Mouse (Mus musculus) MN1 (cell line): ENCODE data around the gene Snx9.
A peak's percentile ranks its signal among the peaks of the same experiment; 100 is the strongest.

Experiments used
- DNase-seq: peaks from one replicate; pipeline ENCODE4 v3.0.0-alpha.2; 2016; ENCODE audit warnings: low spot score

Snx9 gene

GRCm38 (mm10) chr17:5841128-5841942 lies at the start of gene Snx9:
Gene Snx9, plus strand, starts transcription at chr17:5841329.
- DNase-seq: peak; percentile 76

GRCm38 (mm10) chr17:5792164-5792791 lies 48.9 kb upstream of the Snx9 start:
- DNase-seq: no peak

GRCm38 (mm10) chr17:5793593-5793992 lies 47.5 kb upstream of the Snx9 start:
- no peak for DNase-seq

GRCm38 (mm10) chr17:5794276-5794675 lies 46.9 kb upstream of the Snx9 start:
- no peak for DNase-seq

GRCm38 (mm10) chr17:5795369-5795768 lies 45.8 kb upstream of the Snx9 start:
- no peak for DNase-seq

- peak; percentile 89 for DNase-seq
These were observed 45.3 kb upstream of the Snx9 start for GRCm38 (mm10) chr17:5795878-5796277.

GRCm38 (mm10) chr17:5797124-5797760 lies 43.9 kb upstream of the Snx9 start:
- DNase-seq: peak; percentile 68

- DNase-seq: peak; percentile 79
These were observed 42.8 kb upstream of the Snx9 start for GRCm38 (mm10) chr17:5798221-5798801.

- no peak for DNase-seq
These were observed 42.2 kb upstream of the Snx9 start for GRCm38 (mm10) chr17:5798900-5799299.

GRCm38 (mm10) chr17:5799396-5800021 lies 41.6 kb upstream of the Snx9 start:
- peak; percentile 30 for DNase-seq

- peak; percentile 33 for DNase-seq
These were observed 40.9 kb upstream of the Snx9 start for GRCm38 (mm10) chr17:5800254-5800653.

- peak; percentile 11 for DNase-seq
These were observed 40.1 kb upstream of the Snx9 start for GRCm38 (mm10) chr17:5800824-5801560.

GRCm38 (mm10) chr17:5801761-5802655 lies 39.1 kb upstream of the Snx9 start:
- no peak for DNase-seq

- DNase-seq: no peak
These were observed 38.5 kb upstream of the Snx9 start for GRCm38 (mm10) chr17:5802656-5802955.

GRCm38 (mm10) chr17:5803229-5804012 lies 37.7 kb upstream of the Snx9 start:
- no peak for DNase-seq

GRCm38 (mm10) chr17:5804370-5805150 lies 36.6 kb upstream of the Snx9 start:
- DNase-seq: no peak

- no peak for DNase-seq
These were observed 35.8 kb upstream of the Snx9 start for GRCm38 (mm10) chr17:5805151-5805834.

- peak; percentile 45 for DNase-seq
These were observed 35.2 kb upstream of the Snx9 start for GRCm38 (mm10) chr17:5805935-5806334.
